Mouse (Mus musculus) lung, postnatal 0 days (tissue): Measurements from ENCODE around the gene Ccl3.

ENCODE experiments used
- CTCF ChIP-seq: IDR thresholded peaks from 2 replicates; pipeline ENCODE4 v1.5.1; 2016; ENCODE audit warnings: antibody characterized with exemption, mild to moderate bottlenecking
- EP300 ChIP-seq: IDR thresholded peaks from 2 replicates; pipeline ENCODE4 v1.6.1; 2016; ENCODE audit warnings: antibody characterized with exemption, mild to moderate bottlenecking, control low read depth

DNA sequence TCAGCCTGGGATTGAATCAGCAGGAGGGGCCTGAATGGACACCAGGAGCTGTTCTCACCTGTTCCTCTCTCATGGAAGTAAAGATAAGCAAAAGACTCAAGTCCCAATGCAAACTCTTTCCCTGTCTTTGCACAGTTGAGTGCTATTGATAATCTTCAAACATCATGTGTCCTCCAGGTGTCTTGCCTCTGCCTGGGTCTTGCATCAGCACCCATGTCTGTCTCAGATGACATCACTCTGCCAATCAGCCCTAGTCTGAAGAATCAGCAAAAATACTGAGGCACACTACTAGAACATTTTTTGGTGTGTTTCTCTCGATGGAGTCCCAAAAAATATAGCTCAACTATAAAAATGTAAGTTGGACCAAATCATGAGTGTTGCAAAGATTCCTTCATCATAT, 42.9 kb upstream of the Ccl3 start:
- TF ChIP-seq CTCF (no peak), EP300 (no peak)
